Mouse (Mus musculus): ENCODE measurements around the gene Krt20. TPM values are rescaled to one million over a fixed set of nuclear protein-coding genes. Genes with fewer than 3 reads are reported as not detected.

The Krt20 gene
- polyA plus RNA-seq, 1 experiment from 2014 or later, result 189 TPM

DNA sequence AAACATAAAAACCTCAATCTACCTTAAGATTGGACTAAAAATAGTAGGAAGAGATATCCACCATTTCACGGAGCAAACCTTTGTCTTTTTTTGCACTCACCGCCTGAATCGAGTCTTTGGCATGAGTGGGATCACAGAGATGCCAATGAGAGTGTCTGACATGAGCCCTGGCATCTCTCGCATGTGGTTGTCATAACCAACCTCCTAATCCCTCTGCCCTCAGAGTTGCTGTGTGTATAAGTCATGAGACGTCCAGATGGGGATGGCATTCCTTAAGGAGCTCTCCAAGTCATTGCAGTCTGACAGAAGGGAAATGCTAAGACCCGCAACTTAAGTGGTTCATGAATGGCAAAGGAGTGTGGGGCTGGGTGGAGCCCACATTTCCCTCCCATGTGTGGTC is 46.6 kb downstream of the Krt20 start:
- no peak overlapping the region for H3K4me2 ChIP-seq (replicated peaks; ENCODE audit: low read depth)
- no peak overlapping the region for H3K4me3 ChIP-seq (ENCODE audit: low read depth, low read length)
- H3K27me3 ChIP-seq (replicated peaks; ENCODE audit: control insufficient read depth, insufficient read depth, low read length), result no peaks in the 10 kb centered on the region
- 82% methylated on average over 6 of the region's 6 CpGs for WGBS
- no peak overlapping the region for H3K27ac ChIP-seq (ENCODE audit: low read depth, low read length)
- no peaks in the 10 kb centered on the region for H3K36me3 ChIP-seq (ENCODE audit: control insufficient read depth, insufficient read depth)
- H3K4me1 ChIP-seq (replicated peaks; ENCODE audit: control insufficient read depth, insufficient read depth, low read length), result no peaks in the 10 kb centered on the region
- no peaks in the 10 kb centered on the region for H3K9me3 ChIP-seq (ENCODE audit: control insufficient read depth)
- no peak for TF ChIP-seq CTCF (IDR thresholded peaks at IDR 0.05; ENCODE audit: low read depth)
- no peak for ATAC-seq
- H3K9ac ChIP-seq (ENCODE audit: low read depth, low read length), result no peak overlapping the region

DNA sequence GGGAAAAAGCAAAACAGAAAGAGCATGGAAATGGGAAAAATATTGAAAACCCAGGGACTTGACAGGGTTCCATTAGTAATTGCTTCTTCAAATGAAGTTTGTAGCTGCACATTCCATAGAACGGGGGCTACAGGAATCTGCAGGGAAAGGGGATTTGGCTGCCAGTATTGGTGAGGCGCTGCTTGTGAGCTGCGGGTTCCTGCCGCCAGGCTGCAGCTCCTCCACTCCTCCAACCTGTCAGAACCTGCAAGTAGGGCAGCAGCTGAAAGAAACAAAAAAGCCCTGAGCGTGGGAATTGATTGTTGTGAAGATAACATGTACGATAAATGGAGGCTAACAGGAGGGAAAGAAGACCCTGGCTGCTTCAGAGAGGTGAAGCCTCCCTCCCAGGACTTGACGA is 47.1 kb downstream of the Krt20 start:
- WGBS, result 68% methylated on average over 7 of the region's 7 CpGs
- Histone ChIP-seq H3K9ac (ENCODE audit: low read depth, low read length) (no peak overlapping the region), H3K4me3 (ENCODE audit: low read depth, low read length) (no peak overlapping the region), H3K4me1 (replicated peaks; ENCODE audit: control insufficient read depth, insufficient read depth, low read length) (no peaks in the 10 kb centered on the region), H3K27ac (ENCODE audit: low read depth, low read length) (no peak overlapping the region), H3K36me3 (ENCODE audit: control insufficient read depth, insufficient read depth) (no peaks in the 10 kb centered on the region), H3K9me3 (ENCODE audit: control insufficient read depth) (no peaks in the 10 kb centered on the region), H3K27me3 (replicated peaks; ENCODE audit: control insufficient read depth, insufficient read depth, low read length) (no peaks in the 10 kb centered on the region), H3K4me2 (replicated peaks; ENCODE audit: low read depth) (no peak overlapping the region)
- TF ChIP-seq CTCF (IDR thresholded peaks at IDR 0.05; ENCODE audit: low read depth), result no peak
- no peak for ATAC-seq

DNA sequence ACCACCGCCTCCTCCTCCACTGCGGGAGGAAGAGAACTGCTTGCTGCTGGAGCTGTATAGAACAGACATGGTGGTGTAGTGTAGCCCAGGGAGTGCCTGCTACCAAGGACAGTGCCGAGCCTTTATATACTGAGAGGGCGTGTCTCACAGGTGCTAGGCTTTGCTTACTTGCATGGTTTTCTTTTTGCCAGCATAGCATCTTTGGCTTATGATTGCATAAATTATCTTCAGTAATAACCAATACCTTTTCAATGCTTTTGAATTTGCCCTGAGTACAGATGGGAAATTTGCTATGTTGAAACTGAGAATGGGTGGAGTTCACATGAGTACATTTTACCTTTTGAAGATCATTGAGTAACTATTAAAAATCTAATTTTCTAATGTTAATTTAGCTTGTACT is 48.7 kb downstream of the Krt20 start, which contains the start of gene Krt10:
Gene Krt10, minus strand, starts transcription at position 101 of the 400 bp plus-strand sequence.
- no peak for TF ChIP-seq CTCF (IDR thresholded peaks at IDR 0.05; ENCODE audit: low read depth)
- H3K9me3 ChIP-seq (ENCODE audit: control insufficient read depth), result no peaks in the 10 kb centered on the region
- 75% methylated on average over 4 of the region's 4 CpGs for WGBS
- no peak within 1 kb of the TSS for H3K27ac ChIP-seq (ENCODE audit: low read depth, low read length)
- no peak for ATAC-seq
- no peak within 1 kb of the TSS for H3K9ac ChIP-seq (ENCODE audit: low read depth, low read length)
- no peaks in the 10 kb centered on the region for H3K4me1 ChIP-seq (replicated peaks; ENCODE audit: control insufficient read depth, insufficient read depth, low read length)
- H3K27me3 ChIP-seq (replicated peaks; ENCODE audit: control insufficient read depth, insufficient read depth, low read length), result no peaks in the 10 kb centered on the region
- H3K36me3 ChIP-seq (ENCODE audit: control insufficient read depth, insufficient read depth), result no peaks in the 10 kb centered on the region
- no peak within 1 kb of the TSS for H3K4me3 ChIP-seq (ENCODE audit: low read depth, low read length)
- no peak within 1 kb of the TSS for H3K4me2 ChIP-seq (replicated peaks; ENCODE audit: low read depth)

DNA sequence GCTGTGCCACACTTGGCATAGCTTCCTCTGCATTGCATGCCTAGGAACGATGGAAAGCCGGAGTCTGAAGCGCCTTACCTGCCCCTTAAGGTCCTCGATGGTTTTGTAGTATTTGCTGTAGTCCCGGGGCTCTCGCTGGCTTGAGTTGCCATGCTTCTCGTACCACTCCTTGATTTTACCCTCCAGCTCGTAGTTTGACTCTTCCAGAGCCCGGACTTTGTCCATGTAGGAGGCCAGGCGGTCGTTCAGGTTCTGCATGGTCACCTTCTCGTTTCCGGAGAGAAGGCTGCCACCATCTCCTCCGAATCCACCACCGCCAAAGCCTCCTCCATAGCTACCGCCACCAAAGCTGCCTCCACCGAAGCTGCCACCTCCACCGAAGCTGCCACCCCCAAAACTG is 49.3 kb downstream of the Krt20 start:
- no peaks in the 10 kb centered on the region for H3K36me3 ChIP-seq (ENCODE audit: control insufficient read depth, insufficient read depth)
- no peak overlapping the region for H3K9ac ChIP-seq (ENCODE audit: low read depth, low read length)
- 84% methylated on average over 18 of the region's 18 CpGs for WGBS
- no peak overlapping the region for H3K27ac ChIP-seq (ENCODE audit: low read depth, low read length)
- H3K9me3 ChIP-seq (ENCODE audit: control insufficient read depth), result no peaks in the 10 kb centered on the region
- no peak for ATAC-seq
- H3K4me3 ChIP-seq (ENCODE audit: low read depth, low read length), result no peak overlapping the region
- no peak for TF ChIP-seq CTCF (IDR thresholded peaks at IDR 0.05; ENCODE audit: low read depth)
- no peaks in the 10 kb centered on the region for H3K27me3 ChIP-seq (replicated peaks; ENCODE audit: control insufficient read depth, insufficient read depth, low read length)
- H3K4me2 ChIP-seq (replicated peaks; ENCODE audit: low read depth), result no peak overlapping the region
- no peaks in the 10 kb centered on the region for H3K4me1 ChIP-seq (replicated peaks; ENCODE audit: control insufficient read depth, insufficient read depth, low read length)

DNA sequence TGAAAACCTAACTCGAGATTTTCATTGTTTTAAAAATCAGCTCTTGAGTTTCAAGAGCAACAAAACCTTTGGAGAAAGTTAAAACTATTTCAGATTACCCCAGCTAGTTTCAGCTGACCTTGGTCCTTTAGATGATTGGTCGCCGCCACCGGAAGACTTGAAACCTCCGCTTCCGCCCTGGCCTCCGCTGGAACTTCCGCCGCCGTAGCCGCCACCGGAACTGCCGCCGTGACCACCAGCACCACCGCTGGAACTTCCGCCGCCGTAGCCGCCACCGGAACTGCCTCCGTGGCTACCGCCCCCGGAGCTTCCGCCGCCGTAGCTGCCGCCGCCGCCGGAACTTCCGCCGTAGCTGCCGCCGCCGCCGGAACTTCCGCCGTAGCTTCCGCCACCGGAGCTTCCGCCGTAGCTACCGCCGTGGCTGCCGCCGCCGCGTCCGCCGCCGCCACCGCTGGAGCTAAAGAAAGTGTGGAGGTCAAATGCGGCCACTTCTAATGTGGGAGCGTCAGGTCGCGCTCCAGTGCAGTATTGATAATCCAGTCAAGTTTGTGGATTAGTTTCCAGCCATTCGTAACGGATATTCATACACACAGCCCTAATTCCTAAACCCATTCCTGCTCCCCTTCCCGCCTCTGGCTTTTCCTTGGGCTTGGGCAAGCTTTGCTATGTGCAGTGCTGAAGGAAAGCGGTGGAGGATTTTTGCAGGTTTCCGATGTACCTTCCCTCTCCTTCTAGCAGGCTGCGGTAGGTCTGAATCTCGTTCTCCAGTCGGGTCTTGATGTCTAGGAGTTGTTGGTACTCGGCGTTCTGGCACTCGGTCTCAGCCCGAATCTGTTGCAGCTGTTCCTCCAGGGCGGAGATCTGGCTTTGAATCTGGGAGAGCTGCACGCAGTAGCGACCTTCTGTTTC is 51.9 kb downstream of the Krt20 start:
- Histone ChIP-seq H3K27ac (ENCODE audit: low read depth, low read length) (peak overlapping the region; percentile 92), H3K9me3 (ENCODE audit: control insufficient read depth) (no peaks in the 10 kb centered on the region), H3K4me1 (replicated peaks; ENCODE audit: control insufficient read depth, insufficient read depth, low read length) (no peaks in the 10 kb centered on the region), H3K36me3 (ENCODE audit: control insufficient read depth, insufficient read depth) (no peaks in the 10 kb centered on the region), H3K4me2 (replicated peaks; ENCODE audit: low read depth) (peak overlapping the region; percentile 65), H3K27me3 (replicated peaks; ENCODE audit: control insufficient read depth, insufficient read depth, low read length) (no peaks in the 10 kb centered on the region), H3K4me3 (ENCODE audit: low read depth, low read length) (peak overlapping the region; percentile 63), H3K9ac (ENCODE audit: low read depth, low read length) (peak overlapping the region; percentile 64)
- peak; percentile 93 for ATAC-seq
- under 1% methylated on average over 71 of the region's 71 CpGs for WGBS
- TF ChIP-seq CTCF (IDR thresholded peaks at IDR 0.05; ENCODE audit: low read depth), result no peak

DNA sequence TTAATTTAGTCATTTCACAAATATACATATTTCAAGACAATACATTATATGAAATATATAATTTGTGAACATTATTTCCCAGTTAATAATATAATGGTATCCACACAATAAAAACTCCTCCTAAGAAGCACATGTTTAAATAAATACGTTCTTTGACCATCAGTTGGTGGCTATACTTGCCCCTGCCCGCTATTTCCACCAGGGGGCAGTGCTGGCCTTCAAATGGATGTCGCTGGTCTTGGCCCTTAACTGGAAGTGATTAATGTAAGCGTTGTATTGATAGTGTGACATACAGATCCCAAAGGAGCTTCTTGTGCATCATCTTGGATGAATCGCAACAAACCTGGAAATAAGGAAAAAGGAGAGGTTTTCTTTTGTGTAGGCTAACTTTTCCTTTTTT is 58.4 kb downstream of the Krt20 start:
- Histone ChIP-seq H3K36me3 (ENCODE audit: control insufficient read depth, insufficient read depth) (no peaks in the 10 kb centered on the region), H3K4me3 (ENCODE audit: low read depth, low read length) (no peak overlapping the region), H3K9me3 (ENCODE audit: control insufficient read depth) (no peaks in the 10 kb centered on the region), H3K27me3 (replicated peaks; ENCODE audit: control insufficient read depth, insufficient read depth, low read length) (no peaks in the 10 kb centered on the region), H3K9ac (ENCODE audit: low read depth, low read length) (no peak overlapping the region), H3K27ac (ENCODE audit: low read depth, low read length) (no peak overlapping the region), H3K4me1 (replicated peaks; ENCODE audit: control insufficient read depth, insufficient read depth, low read length) (no peaks in the 10 kb centered on the region), H3K4me2 (replicated peaks; ENCODE audit: low read depth) (no peak overlapping the region)
- ATAC-seq, result no peak
- WGBS, result 12% methylated on average over 5 of the region's 5 CpGs
- peak; percentile 92 for TF ChIP-seq CTCF (IDR thresholded peaks at IDR 0.05; ENCODE audit: low read depth)

Other genes with a start within 250 kb of the Krt20 start
- gene Smarce1, start 207.1 kb downstream of the Krt20 start, polyA plus RNA-seq (2015; fragmentation: Nextera tagmentation; extraction: Ambion mirVana), result 73.1 and 80.0 TPM in 2 replicates
- 0.42 and 0.61 TPM in 2 replicates for gene Krt222, start 194.1 kb downstream of the Krt20 start, polyA plus RNA-seq (2015; fragmentation: Nextera tagmentation; extraction: Ambion mirVana)
- 0.08 TPM in 1 of 2 replicates, not detected in the other for gene Krt24, start 152.9 kb downstream of the Krt20 start, polyA plus RNA-seq (2015; fragmentation: Nextera tagmentation; extraction: Ambion mirVana)
- gene Krt25, start 115.2 kb downstream of the Krt20 start, polyA plus RNA-seq (2015; fragmentation: Nextera tagmentation; extraction: Ambion mirVana), result 0.26 and 0.52 TPM in 2 replicates
- gene Krt26, start 100.2 kb downstream of the Krt20 start, polyA plus RNA-seq (2015; fragmentation: Nextera tagmentation; extraction: Ambion mirVana), result not detected in 2 replicates
- gene Krt27, start 87.0 kb downstream of the Krt20 start, polyA plus RNA-seq (2015; fragmentation: Nextera tagmentation; extraction: Ambion mirVana), result not detected in 2 replicates
- gene Krt28, start 63.2 kb downstream of the Krt20 start, polyA plus RNA-seq (2015; fragmentation: Nextera tagmentation; extraction: Ambion mirVana), result not detected in 2 replicates
- 13.6 and 14.5 TPM in 2 replicates for gene Krt10, start 48.8 kb downstream of the Krt20 start, polyA plus RNA-seq (2015; fragmentation: Nextera tagmentation; extraction: Ambion mirVana)
- gene Krt12, start 15.9 kb downstream of the Krt20 start, polyA plus RNA-seq (2015; fragmentation: Nextera tagmentation; extraction: Ambion mirVana), result 0.07 and 0.10 TPM in 2 replicates
- 8.0 and 9.9 TPM in 2 replicates for gene Krt23, start 55.0 kb upstream of the Krt20 start, polyA plus RNA-seq (2015; fragmentation: Nextera tagmentation; extraction: Ambion mirVana)
- gene Krt39, start 83.2 kb upstream of the Krt20 start, polyA plus RNA-seq (2015; fragmentation: Nextera tagmentation; extraction: Ambion mirVana), result not detected in 2 replicates
- not detected in 2 replicates for gene Krt40, start 105.0 kb upstream of the Krt20 start, polyA plus RNA-seq (2015; fragmentation: Nextera tagmentation; extraction: Ambion mirVana)
- not detected in 2 replicates for gene Krtap3-3, start 112.7 kb upstream of the Krt20 start, polyA plus RNA-seq (2015; fragmentation: Nextera tagmentation; extraction: Ambion mirVana)
- gene Krtap3-2, start 118.7 kb upstream of the Krt20 start, polyA plus RNA-seq (2015; fragmentation: Nextera tagmentation; extraction: Ambion mirVana), result not detected in 2 replicates
- not detected in 2 replicates for gene Gm11939, start 121.3 kb upstream of the Krt20 start, polyA plus RNA-seq (2015; fragmentation: Nextera tagmentation; extraction: Ambion mirVana)
- 3.4 and 4.2 TPM in 2 replicates for gene Krtap3-1, start 128.5 kb upstream of the Krt20 start, polyA plus RNA-seq (2015; fragmentation: Nextera tagmentation; extraction: Ambion mirVana)
- gene Krtap1-5, start 142.9 kb upstream of the Krt20 start, polyA plus RNA-seq (2015; fragmentation: Nextera tagmentation; extraction: Ambion mirVana), result not detected in 2 replicates
- gene Krtap1-4, start 145.5 kb upstream of the Krt20 start, polyA plus RNA-seq (2015; fragmentation: Nextera tagmentation; extraction: Ambion mirVana), result not detected in 2 replicates
- not detected in 2 replicates for gene Krtap1-3, start 153.2 kb upstream of the Krt20 start, polyA plus RNA-seq (2015; fragmentation: Nextera tagmentation; extraction: Ambion mirVana)
- gene Krtap9-3, start 160.0 kb upstream of the Krt20 start, polyA plus RNA-seq (2015; fragmentation: Nextera tagmentation; extraction: Ambion mirVana), result not detected in 2 replicates
- gene Gm11938, start 165.2 kb upstream of the Krt20 start, polyA plus RNA-seq (2015; fragmentation: Nextera tagmentation; extraction: Ambion mirVana), result not detected in 2 replicates
- gene Gm11937, start 172.0 kb upstream of the Krt20 start, polyA plus RNA-seq (2015; fragmentation: Nextera tagmentation; extraction: Ambion mirVana), result not detected in 2 replicates
- gene Krtap2-4, start 176.7 kb upstream of the Krt20 start, polyA plus RNA-seq (2015; fragmentation: Nextera tagmentation; extraction: Ambion mirVana), result not detected in 2 replicates
- gene Gm11562, start 182.3 kb upstream of the Krt20 start, polyA plus RNA-seq (2015; fragmentation: Nextera tagmentation; extraction: Ambion mirVana), result not detected in 2 replicates
- not detected in 2 replicates for gene Krtap4-1, start 190.1 kb upstream of the Krt20 start, polyA plus RNA-seq (2015; fragmentation: Nextera tagmentation; extraction: Ambion mirVana)
- gene Krtap4-2, start 196.9 kb upstream of the Krt20 start, polyA plus RNA-seq (2015; fragmentation: Nextera tagmentation; extraction: Ambion mirVana), result not detected in 2 replicates
- not detected in 2 replicates for gene Krtap4-7, start 205.9 kb upstream of the Krt20 start, polyA plus RNA-seq (2015; fragmentation: Nextera tagmentation; extraction: Ambion mirVana)
- gene Gm11555, start 212.1 kb upstream of the Krt20 start, polyA plus RNA-seq (2015; fragmentation: Nextera tagmentation; extraction: Ambion mirVana), result not detected in 2 replicates
- gene Gm11563, start 220.8 kb upstream of the Krt20 start, polyA plus RNA-seq (2015; fragmentation: Nextera tagmentation; extraction: Ambion mirVana), result not detected in 2 replicates
- gene Krtap4-6, start 227.8 kb upstream of the Krt20 start, polyA plus RNA-seq (2015; fragmentation: Nextera tagmentation; extraction: Ambion mirVana), result not detected in 2 replicates